Mouse (Mus musculus) myocyte (in vitro differentiated cells): ENCODE measurements around the gene Cog5. TPM values are rescaled to one million over a fixed set of nuclear protein-coding genes. Genes with fewer than 3 reads are reported as not detected.

ENCODE experiments used
- H3K27me3 ChIP-seq: one replicate; pipeline ENCODE4 v1.6.1; 2011; ENCODE audit not compliant: control insufficient read depth, insufficient read depth, insufficient read length
- H3K36me3 ChIP-seq: one replicate; pipeline ENCODE4 v1.6.1; 2011; ENCODE audit not compliant: control insufficient read depth, insufficient read depth
- H3K4me2 ChIP-seq: one replicate; pipeline ENCODE4 v1.6.1; 2011; ENCODE audit warnings: low read depth, control low read depth
- H3K4me3 ChIP-seq: one replicate; pipeline ENCODE4 v1.5.1; 2011; ENCODE audit warnings: mild to moderate bottlenecking, control low read depth, moderate library complexity
- H3K79me2 ChIP-seq: one replicate; pipeline ENCODE4 v1.6.1; 2011; ENCODE audit not compliant: control insufficient read depth, insufficient read depth
- H3ac ChIP-seq: one replicate; pipeline ENCODE4 v1.6.1; 2011; ENCODE audit not compliant: control insufficient read depth, insufficient read length
- CEBPB ChIP-seq: IDR thresholded peaks from 2 replicates; pipeline ENCODE4 v1.6.1; 2011; ENCODE audit warnings: mild to moderate bottlenecking, moderate library complexity; ENCODE audit not compliant: poor library complexity, insufficient read depth, severe bottlenecking
- E2F4 ChIP-seq: IDR thresholded peaks from one replicate; pipeline ENCODE4 v1.6.1; 2011; ENCODE audit warnings: mild to moderate bottlenecking, control low read depth, moderate library complexity; ENCODE audit not compliant: insufficient read depth
- MAX ChIP-seq: IDR thresholded peaks from one replicate; pipeline ENCODE4 v1.6.1; 2011; ENCODE audit warnings: low read depth, mild to moderate bottlenecking, control low read depth
- MYOD1 ChIP-seq, 3 experiments: IDR thresholded peaks; one replicate each; pipeline ENCODE4 v1.6.1; 2011; ENCODE audit warnings: control low read depth in 2 of 3, low read depth in 2 of 3, mild to moderate bottlenecking in 2 of 3, moderate library complexity in 1 of 3; ENCODE audit not compliant: insufficient read length in 2 of 3, control insufficient read depth in 1 of 3
- MYOG ChIP-seq, 3 experiments: IDR thresholded peaks; one replicate each; pipeline ENCODE4 v1.6.1; 2011; ENCODE audit warnings: control low read depth in 2 of 3, low read depth in 2 of 3, mild to moderate bottlenecking in 2 of 3; ENCODE audit not compliant: insufficient read length in 2 of 3, control insufficient read depth in 1 of 3, insufficient read depth in 1 of 3
- POLR2A ChIP-seq: IDR thresholded peaks from one replicate; pipeline ENCODE4 v1.6.1; 2011; ENCODE audit warnings: low read depth, mild to moderate bottlenecking, control low read depth, moderate library complexity; ENCODE audit not compliant: insufficient read length
- POLR2AphosphoS2 ChIP-seq: IDR thresholded peaks from one replicate; pipeline ENCODE4 v1.6.1; 2011; ENCODE audit warnings: low read depth, control low read depth; ENCODE audit not compliant: insufficient read length
- REST ChIP-seq: IDR thresholded peaks from one replicate; pipeline ENCODE4 v1.6.1; 2011; ENCODE audit warnings: mild to moderate bottlenecking, control low read depth, moderate library complexity; ENCODE audit not compliant: insufficient read depth, insufficient read length
- SRF ChIP-seq: IDR thresholded peaks from one replicate; pipeline ENCODE4 v1.6.1; 2011; ENCODE audit warnings: low read depth; ENCODE audit not compliant: control insufficient read depth, insufficient read length
- TCF12 ChIP-seq: IDR thresholded peaks from one replicate; pipeline ENCODE4 v1.6.1; 2011; ENCODE audit warnings: mild to moderate bottlenecking, control low read depth; ENCODE audit not compliant: poor library complexity, insufficient read depth, severe bottlenecking
- TCF3 ChIP-seq: IDR thresholded peaks from one replicate; pipeline ENCODE4 v1.6.1; 2011; ENCODE audit warnings: low read depth, control low read depth; ENCODE audit not compliant: insufficient read length
- USF1 ChIP-seq: IDR thresholded peaks from one replicate; pipeline ENCODE4 v1.6.1; 2011; ENCODE audit warnings: low read depth, mild to moderate bottlenecking, control low read depth, moderate library complexity
- polyA plus RNA-seq: library from polyadenylated mRNA; unstranded; fragments of >200 nt; fragmentation: generic; extraction: Trizol; gene quantifications from one replicate; pipeline ENCODE4 v1.2.1, GENCODE M21; 2012; ENCODE audit warnings: missing spikeins

The Cog5 gene
- polyA plus RNA-seq, 1 experiment, result 10.2 TPM

GRCm38 (mm10) chr12:31703904-31704303 is 49.2 kb downstream of the Cog5 start:
- TF ChIP-seq MAX, result no peak
- no peak for TF ChIP-seq TCF12
- TF ChIP-seq TCF3, result no peak
- TF ChIP-seq REST, result no peak
- TF ChIP-seq CEBPB, result no peak
- no peak for TF ChIP-seq MYOD1 (IDR thresholded peaks at IDR 0.05; ENCODE audit: control insufficient read depth in 1 of 3, insufficient read length in 2 of 3, low read depth in 2 of 3)
- TF ChIP-seq E2F4, result no peak
- TF ChIP-seq SRF, result no peak
- no peak for TF ChIP-seq POLR2A
- no peak for TF ChIP-seq USF1
- no peak for TF ChIP-seq MYOG (IDR thresholded peaks at IDR 0.05; ENCODE audit: control insufficient read depth in 1 of 3, insufficient read depth in 1 of 3, insufficient read length in 2 of 3, low read depth in 2 of 3)
- no peak for TF ChIP-seq POLR2AphosphoS2
- H3ac ChIP-seq, result no peak overlapping the region
- H3K27me3 ChIP-seq, result no peaks in the 10 kb centered on the region
- H3K4me2 ChIP-seq, result no peak overlapping the region
- H3K79me2 ChIP-seq, result no peaks in the 10 kb centered on the region
- H3K36me3 ChIP-seq, result no peaks in the 10 kb centered on the region
- no peak overlapping the region for H3K4me3 ChIP-seq

- H3K4me3 ChIP-seq, result no peak overlapping the region
- no peak for TF ChIP-seq MYOD1 (IDR thresholded peaks at IDR 0.05; ENCODE audit: control insufficient read depth in 1 of 3, insufficient read length in 2 of 3, low read depth in 2 of 3)
- TF ChIP-seq REST, result no peak
- no peak for TF ChIP-seq TCF3
- TF ChIP-seq CEBPB, result no peak
- TF ChIP-seq USF1, result no peak
- no peak for TF ChIP-seq SRF
- H3ac ChIP-seq, result no peak overlapping the region
- no peaks in the 10 kb centered on the region for H3K79me2 ChIP-seq
- H3K36me3 ChIP-seq, result no peaks in the 10 kb centered on the region
- no peaks in the 10 kb centered on the region for H3K27me3 ChIP-seq
- H3K4me2 ChIP-seq, result no peak overlapping the region
Observed at GRCm38 (mm10) chr12:31706168-31706567, 51.5 kb downstream of the Cog5 start.

GRCm38 (mm10) chr12:31707531-31707930 is 52.9 kb downstream of the Cog5 start:
- TF ChIP-seq TCF3 (no peak), POLR2A (no peak), SRF (no peak), MYOD1 (IDR thresholded peaks at IDR 0.05; ENCODE audit: control insufficient read depth in 1 of 3, insufficient read length in 2 of 3, low read depth in 2 of 3) (no peak), MYOG (IDR thresholded peaks at IDR 0.05; ENCODE audit: control insufficient read depth in 1 of 3, insufficient read depth in 1 of 3, insufficient read length in 2 of 3, low read depth in 2 of 3) (no peak), CEBPB (no peak), POLR2AphosphoS2 (no peak), REST (no peak), TCF12 (no peak), MAX (no peak), E2F4 (no peak), USF1 (no peak)
- H3K4me3 ChIP-seq, result no peak overlapping the region
- H3ac ChIP-seq, result no peak overlapping the region
- H3K36me3 ChIP-seq, result no peaks in the 10 kb centered on the region
- no peaks in the 10 kb centered on the region for H3K27me3 ChIP-seq
- no peak overlapping the region for H3K4me2 ChIP-seq
- H3K79me2 ChIP-seq, result no peaks in the 10 kb centered on the region

GRCm38 (mm10) chr12:31709665-31710064 is 55.0 kb downstream of the Cog5 start:
- no peak for TF ChIP-seq SRF
- no peak for TF ChIP-seq MYOG (IDR thresholded peaks at IDR 0.05; ENCODE audit: control insufficient read depth in 1 of 3, insufficient read depth in 1 of 3, insufficient read length in 2 of 3, low read depth in 2 of 3)
- TF ChIP-seq REST, result no peak
- TF ChIP-seq MYOD1 (IDR thresholded peaks at IDR 0.05; ENCODE audit: control insufficient read depth in 1 of 3, insufficient read length in 2 of 3, low read depth in 2 of 3), result no peak
- no peak for TF ChIP-seq POLR2AphosphoS2
- no peak for TF ChIP-seq E2F4
- TF ChIP-seq MAX, result no peak

GRCm38 (mm10) chr12:31712233-31712632 is 57.6 kb downstream of the Cog5 start:
- H3K36me3 ChIP-seq, result no peaks in the 10 kb centered on the region
- H3K4me2 ChIP-seq, result no peak overlapping the region
- H3K4me3 ChIP-seq, result no peak overlapping the region
- no peak for TF ChIP-seq TCF12
- no peak overlapping the region for H3ac ChIP-seq
- H3K27me3 ChIP-seq, result no peaks in the 10 kb centered on the region
- H3K79me2 ChIP-seq, result no peaks in the 10 kb centered on the region

More at GRCm38 (mm10) chr12:31709665-31710064, 55.0 kb downstream of the Cog5 start:
- Histone ChIP-seq H3K36me3 (no peaks in the 10 kb centered on the region), H3K4me3 (no peak overlapping the region), H3K27me3 (no peaks in the 10 kb centered on the region), H3K79me2 (no peaks in the 10 kb centered on the region), H3K4me2 (no peak overlapping the region), H3ac (no peak overlapping the region)
